Comparison of ENCODE assay signal across 18 mouse cellular contexts in the genomic region with DNA sequence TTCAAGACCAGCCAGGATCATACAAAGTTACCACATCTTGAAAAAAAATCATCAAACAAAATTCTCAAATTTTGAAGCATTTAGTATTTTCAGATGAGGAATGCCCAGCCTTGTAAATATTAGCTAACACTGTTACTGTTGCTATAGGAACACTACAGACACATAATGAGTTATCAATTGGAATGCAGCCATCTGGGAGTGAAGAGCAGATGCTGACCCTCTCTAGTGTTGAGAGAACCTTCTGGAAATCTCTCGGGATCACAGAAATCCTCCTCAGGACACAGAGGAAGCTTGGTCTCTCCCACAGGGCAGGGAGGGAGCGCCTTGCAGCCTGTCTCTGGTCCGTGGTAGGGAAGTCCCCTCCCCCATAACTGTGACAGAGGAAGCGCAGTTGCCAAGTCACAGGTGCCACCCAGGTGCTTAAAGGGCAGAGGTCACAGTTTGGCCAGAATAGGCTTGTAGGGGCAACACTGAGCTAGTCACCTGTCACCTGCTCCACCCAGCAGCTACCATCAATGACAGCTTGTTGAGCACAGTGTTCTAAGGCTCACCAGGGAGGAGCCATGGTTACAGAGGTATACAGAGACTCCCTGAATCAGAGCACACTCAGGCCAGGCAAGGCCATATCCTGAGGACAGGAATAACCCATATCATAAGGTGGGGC. TPM values are rescaled to one million over a fixed set of nuclear protein-coding genes. Genes with fewer than 3 reads are reported as not detected.
DNase-seq lines count a peak whose midpoint lies in the region; ATAC-seq and TF ChIP-seq lines count a peak whose summit lies in the region.
"Had no signal": no experiment of that assay in that cellular context is flagged by ENCODE, and none has a peak within 500 bp of the region (broad histone marks: within the 10 kb centered on the region; RNA-seq: fewer than 3 reads in every experiment).

No protein-coding gene starts in this region.

- H3K27me3 ChIP-seq in forebrain, embryonic 13.5 days, result no peaks in the 10 kb centered on the region
- H3K27me3 ChIP-seq in forebrain, embryonic 11.5 days (ENCODE audit: control insufficient read depth, insufficient read depth, low read length), result no peaks in the 10 kb centered on the region
- no peaks in the 10 kb centered on the region for H3K27me3 ChIP-seq in liver, postnatal 0 days (ENCODE audit: insufficient read depth, low read length)
- no peaks in the 10 kb centered on the region for H3K27me3 ChIP-seq in liver, embryonic 12.5 days (replicated peaks)
- H3K27me3 ChIP-seq: forebrain, embryonic 12.5 days; hindbrain, embryonic 13.5 days; limb, embryonic 15.5 days; megakaryocyte, embryonic 14.5 days had no signal

- no peak for ATAC-seq in forebrain, embryonic 13.5 days
- ATAC-seq in forebrain, embryonic 11.5 days (replicated peaks; ENCODE audit: low FRiP score), result no peak
- peak; percentile 12; the same call in 1 of the 2 replicates for ATAC-seq in liver, postnatal 0 days
- no peak for ATAC-seq in liver, embryonic 12.5 days
- no peak for ATAC-seq in erythroblast, adult 5-6 weeks (replicated peaks; ENCODE audit: low FRiP score, poor library complexity, severe bottlenecking)

- H3K36me3 ChIP-seq in forebrain, embryonic 13.5 days (ENCODE audit: poor library complexity, severe bottlenecking), result peaks cover 33% of the 10 kb centered on the region
- H3K36me3 ChIP-seq in forebrain, embryonic 11.5 days (ENCODE audit: control insufficient read depth, insufficient read depth, low read length), result no peaks in the 10 kb centered on the region
- H3K36me3 ChIP-seq in liver, postnatal 0 days (replicated peaks; ENCODE audit: insufficient read depth, low read length), result 0 out of 2 replicates have a peak, but pooled peaks cover 15% of the 10 kb centered on the region
- peaks cover 16% of the 10 kb centered on the region; the same call in 1 of the 2 replicates for H3K36me3 ChIP-seq in liver, embryonic 12.5 days

- TF ChIP-seq CTCF in liver, postnatal 0 days (IDR thresholded peaks at IDR 0.05; ENCODE audit: low read depth), result no peak

- no peak for TF ChIP-seq EP300 in liver, postnatal 0 days (IDR thresholded peaks at IDR 0.05; ENCODE audit: low read depth)

- 77% methylated on average over 4 of the region's 4 CpGs for WGBS in forebrain, embryonic 13.5 days
- 86% methylated on average over 4 of the region's 4 CpGs for WGBS in forebrain, embryonic 11.5 days
- 51% methylated on average over 4 of the region's 4 CpGs for WGBS in liver, postnatal 0 days (ENCODE audit: insufficient replicate concordance)
- WGBS in liver, embryonic 12.5 days (ENCODE audit: insufficient replicate concordance), result 61% methylated on average over 4 of the region's 4 CpGs

- no peaks in the 10 kb centered on the region for H3K4me1 ChIP-seq in forebrain, embryonic 13.5 days
- no peaks in the 10 kb centered on the region for H3K4me1 ChIP-seq in forebrain, embryonic 11.5 days (replicated peaks; ENCODE audit: control insufficient read depth, insufficient read depth, low read length)
- peaks cover 22% of the 10 kb centered on the region for H3K4me1 ChIP-seq in liver, postnatal 0 days (ENCODE audit: insufficient read depth)
- H3K4me1 ChIP-seq in liver, embryonic 12.5 days, result peaks cover 44% of the 10 kb centered on the region
- H3K4me1 ChIP-seq: forebrain, embryonic 12.5 days; hindbrain, embryonic 13.5 days; limb, embryonic 15.5 days had no signal

- no peak overlapping the region for H3K4me3 ChIP-seq in forebrain, embryonic 13.5 days
- H3K4me3 ChIP-seq in forebrain, embryonic 11.5 days (ENCODE audit: low read depth, low read length), result no peak overlapping the region
- H3K4me3 ChIP-seq in liver, postnatal 0 days (ENCODE audit: low read depth, low read length), result no peak overlapping the region
- no peak overlapping the region for H3K4me3 ChIP-seq in liver, embryonic 12.5 days
- H3K4me3 ChIP-seq: forebrain, embryonic 12.5 days; hindbrain, embryonic 13.5 days; limb, embryonic 15.5 days; megakaryocyte, embryonic 14.5 days had no signal

- no peak overlapping the region for H3K9ac ChIP-seq in forebrain, embryonic 13.5 days
- no peak overlapping the region for H3K9ac ChIP-seq in forebrain, embryonic 11.5 days (ENCODE audit: low read length)
- no peak overlapping the region for H3K9ac ChIP-seq in liver, postnatal 0 days (replicated peaks)
- no peak overlapping the region for H3K9ac ChIP-seq in liver, embryonic 12.5 days
- H3K9ac ChIP-seq: forebrain, embryonic 12.5 days; hindbrain, embryonic 13.5 days; limb, embryonic 15.5 days had no signal

- no peak overlapping the region for H3K4me2 ChIP-seq in forebrain, embryonic 13.5 days
- H3K4me2 ChIP-seq in forebrain, embryonic 11.5 days (ENCODE audit: low read depth, low read length, severe bottlenecking), result no peak overlapping the region
- no peak overlapping the region for H3K4me2 ChIP-seq in liver, postnatal 0 days (ENCODE audit: low read depth, low read length)
- H3K4me2 ChIP-seq in liver, embryonic 12.5 days, result no peak overlapping the region
- H3K4me2 ChIP-seq: forebrain, embryonic 12.5 days; hindbrain, embryonic 13.5 days; limb, embryonic 15.5 days had no signal

- DNase-seq in forebrain, embryonic 11.5 days (ENCODE audit: low spot score), result no peak
- DNase-seq in liver, postnatal 0 days, result no peak
- DNase-seq in A20 (ENCODE audit: low read depth, low spot score), result peak; percentile 89
- DNase-seq in induced T-regulatory cell, adult 2 months (ENCODE audit: low read depth), result peak; percentile 82
- DNase-seq in kidney, adult 11 months, result no peak
- DNase-seq: cerebellum, postnatal 10 days; gastrocnemius, postnatal 36 days; heart, postnatal 14 days; kidney, adult 2 months; kidney, postnatal 25 days; right cerebral cortex, postnatal 14 days had no signal

- no peaks in the 10 kb centered on the region for H3K9me3 ChIP-seq in forebrain, embryonic 13.5 days (replicated peaks)
- H3K9me3 ChIP-seq in forebrain, embryonic 11.5 days (ENCODE audit: control insufficient read depth, low read length), result no peaks in the 10 kb centered on the region
- H3K9me3 ChIP-seq in liver, postnatal 0 days (ENCODE audit: low read length), result no peaks in the 10 kb centered on the region
- no peaks in the 10 kb centered on the region for H3K9me3 ChIP-seq in liver, embryonic 12.5 days (replicated peaks)
- H3K9me3 ChIP-seq: forebrain, embryonic 12.5 days; hindbrain, embryonic 13.5 days; limb, embryonic 15.5 days; megakaryocyte, embryonic 14.5 days had no signal

- 0 out of 2 replicates have a peak overlapping the region, but pooled peaks have one; percentile 31 for H3K27ac ChIP-seq in forebrain, embryonic 13.5 days
- no peak overlapping the region for H3K27ac ChIP-seq in forebrain, embryonic 11.5 days (ENCODE audit: low read depth, low read length)
- no peak overlapping the region for H3K27ac ChIP-seq in liver, postnatal 0 days (ENCODE audit: low read depth)
- no peak overlapping the region for H3K27ac ChIP-seq in liver, embryonic 12.5 days
- H3K27ac ChIP-seq: forebrain, embryonic 12.5 days; hindbrain, embryonic 13.5 days; limb, embryonic 15.5 days had no signal

RNA-seq across cellular contexts. Expression of a gene that starts 17.6 kb away (rescaled TPM):
- polyA plus RNA-seq in forebrain, embryonic 13.5 days (2015; fragmentation: Nextera tagmentation; extraction: Ambion mirVana), result 0.92 and 0.99 TPM in 2 replicates
- 11.6 and 15.7 TPM in 2 replicates for polyA plus RNA-seq in forebrain, embryonic 11.5 days (2014; fragmentation: Nextera tagmentation; extraction: Ambion mirVana)
- 0.40 and 0.59 TPM in 2 replicates for polyA plus RNA-seq in liver, postnatal 0 days (2015; fragmentation: Nextera tagmentation; extraction: Ambion mirVana)
- 0.21 and 0.81 TPM in 2 replicates for polyA plus RNA-seq in liver, embryonic 12.5 days (2016; fragmentation: Nextera tagmentation; extraction: Ambion mirVana)
- 0.84 TPM in 1 of 2 replicates, not detected in the other for total RNA-seq in erythroblast, adult 5-6 weeks (2015; ENCODE audit: low replicate concordance)
- 0.28 and 1.5 TPM in 2 replicates for total RNA-seq in erythroblast, adult 5-6 weeks (2017; ENCODE audit: low replicate concordance)

RNA-seq across cellular contexts. Expression of a gene that starts 30.3 kb away (rescaled TPM):
- 3.2 and 4.6 TPM in 2 replicates for polyA plus RNA-seq in forebrain, embryonic 13.5 days (2015; fragmentation: Nextera tagmentation; extraction: Ambion mirVana)
- polyA plus RNA-seq in forebrain, embryonic 11.5 days (2014; fragmentation: Nextera tagmentation; extraction: Ambion mirVana), result 4.8 and 6.3 TPM in 2 replicates
- polyA plus RNA-seq in liver, postnatal 0 days (2015; fragmentation: Nextera tagmentation; extraction: Ambion mirVana), result 2.1 and 2.6 TPM in 2 replicates
- 4.6 and 5.5 TPM in 2 replicates for polyA plus RNA-seq in liver, embryonic 12.5 days (2016; fragmentation: Nextera tagmentation; extraction: Ambion mirVana)
- 4.4 and 8.8 TPM in 2 replicates for total RNA-seq in erythroblast, adult 5-6 weeks (2015; ENCODE audit: low replicate concordance)
- total RNA-seq in erythroblast, adult 5-6 weeks (2017; ENCODE audit: low replicate concordance), result 3.8 and 8.8 TPM in 2 replicates

RNA-seq across cellular contexts. Expression of a gene that starts 35.4 kb away (rescaled TPM):
- polyA plus RNA-seq in forebrain, embryonic 13.5 days (2015; fragmentation: Nextera tagmentation; extraction: Ambion mirVana), result 25.0 and 29.5 TPM in 2 replicates
- polyA plus RNA-seq in forebrain, embryonic 11.5 days (2014; fragmentation: Nextera tagmentation; extraction: Ambion mirVana), result 28.6 and 31.8 TPM in 2 replicates
- 10.2 and 10.9 TPM in 2 replicates for polyA plus RNA-seq in liver, postnatal 0 days (2015; fragmentation: Nextera tagmentation; extraction: Ambion mirVana)
- 15.2 and 16.2 TPM in 2 replicates for polyA plus RNA-seq in liver, embryonic 12.5 days (2016; fragmentation: Nextera tagmentation; extraction: Ambion mirVana)
- 1.7 and 3.1 TPM in 2 replicates for total RNA-seq in erythroblast, adult 5-6 weeks (2015; ENCODE audit: low replicate concordance)
- 1.3 and 11.2 TPM in 2 replicates for total RNA-seq in erythroblast, adult 5-6 weeks (2017; ENCODE audit: low replicate concordance)

RNA-seq across cellular contexts. Expression of a gene that starts 45.1 kb away (rescaled TPM):
- polyA plus RNA-seq in forebrain, embryonic 13.5 days (2015; fragmentation: Nextera tagmentation; extraction: Ambion mirVana), result 6.7 and 7.7 TPM in 2 replicates
- polyA plus RNA-seq in forebrain, embryonic 11.5 days (2014; fragmentation: Nextera tagmentation; extraction: Ambion mirVana), result 9.2 and 9.3 TPM in 2 replicates
- 4.5 and 5.3 TPM in 2 replicates for polyA plus RNA-seq in liver, postnatal 0 days (2015; fragmentation: Nextera tagmentation; extraction: Ambion mirVana)
- polyA plus RNA-seq in liver, embryonic 12.5 days (2016; fragmentation: Nextera tagmentation; extraction: Ambion mirVana), result 7.8 and 8.9 TPM in 2 replicates
- 0.84 TPM in 1 of 2 replicates, not detected in the other for total RNA-seq in erythroblast, adult 5-6 weeks (2015; ENCODE audit: low replicate concordance)
- 9.7 and 26.5 TPM in 2 replicates for total RNA-seq in erythroblast, adult 5-6 weeks (2017; ENCODE audit: low replicate concordance)

RNA-seq across cellular contexts. Expression of a gene that starts 52.8 kb away (rescaled TPM):
- polyA plus RNA-seq in forebrain, embryonic 13.5 days (2015; fragmentation: Nextera tagmentation; extraction: Ambion mirVana), result 13.6 and 14.5 TPM in 2 replicates
- 17.2 and 17.8 TPM in 2 replicates for polyA plus RNA-seq in forebrain, embryonic 11.5 days (2014; fragmentation: Nextera tagmentation; extraction: Ambion mirVana)
- 5.2 and 5.9 TPM in 2 replicates for polyA plus RNA-seq in liver, postnatal 0 days (2015; fragmentation: Nextera tagmentation; extraction: Ambion mirVana)
- polyA plus RNA-seq in liver, embryonic 12.5 days (2016; fragmentation: Nextera tagmentation; extraction: Ambion mirVana), result 7.0 and 10.0 TPM in 2 replicates
- total RNA-seq in erythroblast, adult 5-6 weeks (2015; ENCODE audit: low replicate concordance), result 0.84 and 8.1 TPM in 2 replicates
- total RNA-seq in erythroblast, adult 5-6 weeks (2017; ENCODE audit: low replicate concordance), result 1.1 and 1.7 TPM in 2 replicates

Comparison
In these comparisons a context has a peak if more than half of its experiments do, and no peak if none do; other contexts are left out.
1. DNase-seq: peak in A20 (single experiment) and induced T-regulatory cell, adult 2 months (single experiment); none in forebrain, embryonic 11.5 days (single experiment), liver, postnatal 0 days (single experiment) and kidney, adult 11 months (single experiment).